Mouse (Mus musculus): ENCODE results near the gene Adcy9. TPM values are rescaled to one million over a fixed set of nuclear protein-coding genes. Genes with fewer than 3 reads are reported as not detected.
A peak's percentile ranks its signal among the peaks of the same experiment; 100 is the strongest.

Adcy9 gene
- 5.5 and 12.5 TPM in 2 replicates for polyA plus RNA-seq (2012; rRNA removed)

- no peak for DNase-seq (ENCODE audit: low read depth, low spot score)
- WGBS, result 2% methylated on average over 64 of the region's 64 CpGs
These were observed at the start of gene Adcy9 for GRCm38 (mm10) chr16:4420298-4421054. Adcy9 (minus strand) TSS chr16:4420498.

DNA sequence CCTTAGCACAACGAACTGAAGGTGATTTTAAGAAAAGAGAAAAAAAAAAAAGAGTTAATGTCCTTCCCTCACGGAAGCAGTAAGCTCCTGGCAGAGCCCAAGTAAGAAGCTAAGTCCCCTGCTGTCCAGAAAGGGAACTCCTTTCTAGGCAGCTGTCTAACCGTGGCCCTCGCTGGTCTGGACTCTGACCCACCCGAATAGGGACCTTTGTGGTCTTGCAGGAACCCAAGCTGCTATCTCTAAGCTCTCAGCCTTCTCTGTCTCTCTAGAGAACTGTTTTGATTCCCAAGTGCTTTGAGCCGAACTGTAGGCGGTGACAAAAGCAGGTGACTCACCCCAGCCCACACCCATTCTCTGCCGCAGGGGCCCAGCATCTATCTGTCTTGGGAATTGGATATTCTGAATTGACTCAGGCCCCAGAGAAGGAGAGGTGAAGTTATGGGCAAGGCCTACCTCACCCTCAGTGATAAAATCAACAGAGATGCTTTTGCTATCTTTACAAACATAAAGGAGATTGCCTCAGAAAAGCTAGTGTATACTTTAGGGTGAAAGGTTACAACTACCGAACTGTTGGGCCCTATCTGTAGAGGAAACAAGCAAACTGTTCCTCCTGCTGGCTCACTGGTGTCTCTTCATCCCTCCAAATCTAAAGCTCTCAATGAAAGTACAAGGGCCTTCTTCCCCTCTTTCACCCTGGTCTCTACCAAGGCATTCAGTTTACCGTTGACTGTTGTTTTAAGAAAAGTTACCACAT lies 49.5 kb upstream of the Adcy9 start:
- 22% methylated on average over 10 of the region's 10 CpGs for WGBS
- DNase-seq (ENCODE audit: low read depth, low spot score), result no peak

DNA sequence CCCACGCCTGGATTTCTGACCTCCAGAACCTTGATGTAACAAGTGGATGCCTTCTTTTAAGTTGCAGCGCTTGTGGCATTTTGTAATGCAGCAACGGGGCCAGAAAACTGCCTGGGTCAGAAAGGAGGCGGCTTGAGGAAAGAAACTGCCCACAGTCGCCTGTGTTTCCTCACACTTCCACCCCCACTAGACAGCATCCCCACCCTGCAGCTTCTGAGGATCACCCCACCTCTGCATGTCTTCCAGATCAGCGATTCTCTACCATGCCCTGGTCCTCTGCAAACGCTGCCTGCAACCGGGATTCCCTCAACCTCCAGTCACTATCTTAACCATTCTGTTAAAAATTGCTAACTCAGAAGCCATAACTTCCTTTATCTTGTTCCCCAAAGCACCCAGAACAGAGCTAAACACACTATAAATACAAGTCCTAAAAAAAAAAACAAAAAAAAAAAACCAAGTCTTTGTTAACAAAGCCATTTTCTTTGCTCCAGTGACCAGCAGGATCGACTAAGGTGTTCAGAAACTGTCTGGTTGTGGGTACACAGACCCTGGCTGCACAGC lies 44.3 kb upstream of the Adcy9 start:
- WGBS, result 71% methylated on average over 9 of the region's 9 CpGs
- DNase-seq (ENCODE audit: low read depth, low spot score), result no peak

- no peak for DNase-seq (ENCODE audit: low read depth, low spot score)
- 81% methylated on average over 3 of the region's 3 CpGs for WGBS
These were observed 37.6 kb upstream of the Adcy9 start for GRCm38 (mm10) chr16:4457927-4458326.

DNA sequence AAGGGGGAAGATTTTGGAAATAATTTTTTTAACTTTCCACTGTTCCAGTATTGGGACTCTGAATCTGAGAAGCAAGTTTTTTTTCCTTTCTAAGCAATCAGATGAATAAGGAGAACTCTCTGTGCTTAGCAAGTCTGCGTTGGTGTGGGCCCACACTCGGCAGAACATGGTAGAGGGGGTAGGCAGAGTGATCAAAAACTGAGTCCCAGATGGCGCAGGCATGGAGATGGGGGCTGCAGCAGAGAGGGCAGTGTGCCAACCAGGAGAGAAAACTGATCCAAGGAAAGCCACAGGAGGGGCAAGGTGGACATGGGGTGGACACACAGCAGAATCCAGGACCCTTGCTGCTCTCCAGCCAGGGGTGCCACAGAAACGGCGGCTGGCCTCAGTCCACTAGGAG lies 36.1 kb upstream of the Adcy9 start:
- no peak for DNase-seq (ENCODE audit: low read depth, low spot score)
- WGBS, result 85% methylated on average over 5 of the region's 5 CpGs

DNA sequence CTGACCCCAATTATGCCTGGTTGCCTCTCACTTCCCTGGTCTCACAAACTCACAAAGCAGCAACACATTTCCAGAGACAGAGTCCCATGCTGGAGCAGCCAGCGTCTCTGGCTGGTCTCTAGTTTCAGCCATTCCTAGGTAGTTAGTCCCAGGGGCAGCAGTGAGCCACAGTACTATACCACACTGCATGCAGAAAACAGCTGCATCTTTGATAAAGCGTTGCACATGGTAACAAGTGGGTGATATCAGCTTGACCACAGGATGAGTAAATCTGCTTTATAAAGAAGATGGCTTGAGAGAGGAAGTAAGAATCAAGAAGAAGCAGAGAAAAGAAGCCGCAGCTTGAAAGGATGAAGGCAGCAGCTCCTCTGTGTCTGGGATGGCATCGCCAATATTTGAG lies 35.4 kb upstream of the Adcy9 start:
- 88% methylated on average over 4 of the region's 4 CpGs for WGBS
- DNase-seq (ENCODE audit: low read depth, low spot score), result no peak

- WGBS, result 88% methylated on average over 7 of the region's 7 CpGs
- DNase-seq (ENCODE audit: low read depth, low spot score), result no peak
These were observed 34.3 kb upstream of the Adcy9 start for GRCm38 (mm10) chr16:4454563-4454962.

DNA sequence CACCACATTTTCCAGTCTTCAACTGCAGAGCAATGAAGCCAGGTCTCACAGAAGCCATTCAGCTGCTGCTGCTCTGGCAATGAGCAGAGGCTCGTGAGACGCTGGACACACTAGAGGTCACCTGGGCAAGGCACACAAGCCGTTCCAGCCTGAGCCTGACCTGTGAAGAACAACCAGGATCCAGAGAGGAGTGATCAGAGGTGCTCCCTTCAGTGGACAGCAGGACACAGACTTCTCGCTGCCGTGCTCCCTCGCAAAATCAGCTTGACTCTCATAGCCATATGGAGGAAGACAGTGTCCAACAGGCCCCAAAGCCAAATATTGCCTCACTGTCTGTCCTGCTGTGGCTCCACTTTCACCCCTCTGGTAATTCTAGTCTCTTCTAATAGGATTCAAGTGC lies 29.1 kb upstream of the Adcy9 start:
- WGBS, result 80% methylated on average over 6 of the region's 6 CpGs
- DNase-seq (ENCODE audit: low read depth, low spot score), result no peak

DNA sequence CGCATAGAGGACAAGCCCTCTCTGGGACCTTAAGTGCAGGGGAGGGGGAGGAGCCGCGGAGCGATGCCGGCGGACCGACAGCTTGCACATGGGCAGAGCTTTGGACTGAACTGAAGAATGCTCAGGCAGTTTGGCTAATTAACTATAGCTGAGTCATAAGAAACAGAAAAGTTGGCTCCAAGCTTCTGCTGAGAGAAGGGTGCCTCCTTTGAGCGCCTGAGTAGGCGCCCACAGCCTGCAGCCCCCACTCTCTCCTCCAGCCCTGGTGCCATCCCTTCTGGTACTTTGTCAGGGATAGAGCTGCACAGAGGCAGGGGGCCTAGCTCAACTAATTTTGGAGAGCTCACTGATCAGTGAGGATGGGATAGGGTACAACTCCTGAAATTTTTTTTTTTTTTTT lies 27.9 kb upstream of the Adcy9 start:
- DNase-seq (ENCODE audit: low read depth, low spot score), result no peak
- WGBS, result 28% methylated on average over 9 of the region's 9 CpGs

- WGBS, result 22% methylated on average over 4 of the region's 4 CpGs
- DNase-seq (ENCODE audit: low read depth, low spot score), result no peak
These were observed 26.1 kb upstream of the Adcy9 start for GRCm38 (mm10) chr16:4446395-4446794.

- DNase-seq (ENCODE audit: low read depth, low spot score), result no peak
- WGBS, result 33% methylated on average over 1 of the region's 1 CpGs
These were observed 24.1 kb upstream of the Adcy9 start for GRCm38 (mm10) chr16:4444378-4444777.

GRCm38 (mm10) chr16:4439302-4440066 lies 19.2 kb upstream of the Adcy9 start:
- peak; percentile 64 for DNase-seq (ENCODE audit: low read depth, low spot score)
- 30% methylated on average over 10 of the region's 10 CpGs for WGBS

- 71% methylated on average over 4 of the region's 4 CpGs for WGBS
- DNase-seq (ENCODE audit: low read depth, low spot score), result no peak
These were observed 16.4 kb upstream of the Adcy9 start for GRCm38 (mm10) chr16:4436738-4437137.

GRCm38 (mm10) chr16:4435371-4435770 lies 15.1 kb upstream of the Adcy9 start:
- WGBS, result 96% methylated on average over 2 of the region's 2 CpGs
- no peak for DNase-seq (ENCODE audit: low read depth, low spot score)

- DNase-seq (ENCODE audit: low read depth, low spot score), result no peak
- WGBS, result 77% methylated on average over 4 of the region's 4 CpGs
These were observed 11.5 kb upstream of the Adcy9 start for GRCm38 (mm10) chr16:4431841-4432240.

DNA sequence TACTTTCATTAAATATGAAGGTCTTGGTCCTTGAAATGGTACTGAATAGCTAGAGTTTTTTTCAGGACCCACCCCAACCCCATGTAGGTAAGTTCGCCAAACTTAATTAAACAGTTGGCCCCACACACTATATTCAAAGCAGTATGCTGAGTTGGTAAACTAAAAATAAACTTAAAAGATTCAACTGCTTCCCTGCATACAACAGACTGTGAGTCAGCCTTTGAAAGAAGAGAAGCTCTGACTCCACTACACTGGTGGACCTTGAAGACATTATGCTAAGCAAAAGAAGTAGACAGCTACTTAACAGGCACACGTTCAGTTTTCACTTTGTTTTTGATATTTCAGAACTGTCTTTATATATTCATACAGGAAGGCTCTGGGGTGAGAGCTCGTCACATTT lies 10.7 kb upstream of the Adcy9 start:
- no peak for DNase-seq (ENCODE audit: low read depth, low spot score)
- WGBS, result 89% methylated on average over 3 of the region's 3 CpGs

DNA sequence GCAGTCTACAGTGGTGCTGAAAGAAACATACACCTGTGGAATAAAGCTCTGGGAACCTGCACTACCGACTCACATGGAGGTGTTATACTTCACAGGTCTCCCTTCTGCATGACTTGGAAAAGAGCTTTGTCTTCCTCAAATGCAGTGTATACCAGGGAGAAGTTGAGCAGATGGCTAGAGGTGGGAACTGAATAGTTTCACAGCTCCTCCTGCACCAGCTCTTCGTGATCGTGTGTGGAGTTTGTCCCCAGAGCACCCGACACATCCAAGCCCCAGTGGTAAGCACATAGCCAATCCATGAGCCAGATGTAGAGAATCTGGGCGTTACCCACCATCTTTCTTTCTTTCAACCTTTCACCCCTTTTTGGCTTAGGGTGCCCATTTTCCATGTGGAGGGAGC lies 9.9 kb upstream of the Adcy9 start:
- 84% methylated on average over 5 of the region's 5 CpGs for WGBS

GRCm38 (mm10) chr16:4425658-4426234 lies 5.4 kb upstream of the Adcy9 start:
- WGBS, result 21% methylated on average over 4 of the region's 4 CpGs
- no peak for DNase-seq (ENCODE audit: low read depth, low spot score)

More for the DNA sequence above, 9.9 kb upstream of the Adcy9 start:
- no peak for DNase-seq (ENCODE audit: low read depth, low spot score)

GRCm38 (mm10) chr16:4423613-4424012 lies 3.3 kb upstream of the Adcy9 start:
- WGBS, result 84% methylated on average over 5 of the region's 5 CpGs
- no peak for DNase-seq (ENCODE audit: low read depth, low spot score)

DNA sequence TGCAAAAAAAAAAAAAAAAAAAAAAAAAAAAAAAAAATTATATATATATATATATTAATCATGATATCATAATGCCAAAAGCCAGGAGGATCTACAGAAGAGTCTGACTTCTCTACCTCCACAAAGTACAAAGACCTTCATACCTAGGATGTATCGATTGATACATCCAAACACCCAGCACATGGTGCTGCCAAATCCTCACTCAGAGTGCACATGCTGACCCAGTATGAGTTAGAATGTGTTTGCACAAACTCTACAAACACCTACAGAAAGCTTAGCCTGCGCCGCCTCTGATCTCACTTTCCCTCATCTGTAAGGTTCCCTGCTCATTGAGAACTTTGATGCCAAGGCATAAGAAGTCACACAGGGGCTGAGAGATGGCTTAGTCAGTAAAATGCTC lies 2.7 kb upstream of the Adcy9 start:
- WGBS, result 96% methylated on average over 3 of the region's 3 CpGs

More for the DNA sequence above, 2.7 kb upstream of the Adcy9 start:
- DNase-seq (ENCODE audit: low read depth, low spot score), result no peak
